Mouse (Mus musculus) C3H10T1/2 (cell line): Measurements from ENCODE around the gene Tmem210. TPM values are rescaled to one million over a fixed set of nuclear protein-coding genes. Genes with fewer than 3 reads are reported as not detected.

ENCODE experiments used
- polyA plus RNA-seq, 2 experiments: library from polyadenylated mRNA; unstranded; fragments of >200 nt; fragmentation: generic; extraction: Trizol; gene quantifications; one replicate each; pipeline ENCODE4 v1.2.1; 2012; ENCODE audit warnings: missing spikeins in 2 of 2

Gene Tmem210
- not detected for polyA plus RNA-seq

GRCm38 (mm10) chr2:25287927-25288649 lies at the start of gene Tmem210:
Tmem210 (plus strand) TSS chr2:25288145.

GRCm38 (mm10) chr2:25242101-25242506 lies 45.8 kb upstream of the Tmem210 start, which contains the start of the genes Rnf208 and Cysrt1:
Rnf208 (plus strand) TSS chr2:25242255.
Cysrt1 (minus strand) TSS chr2:25242452.

GRCm38 (mm10) chr2:25246183-25247072 lies 41.5 kb upstream of the Tmem210 start, which contains the start of gene AL732309.1:
AL732309.1 (minus strand) TSS chr2:25246863.

GRCm38 (mm10) chr2:25255284-25255779 lies 32.6 kb upstream of the Tmem210 start, which contains the start of gene Tmem203:
Tmem203 (plus strand) TSS chr2:25255439.

GRCm38 (mm10) chr2:25262291-25262767 lies 25.6 kb upstream of the Tmem210 start, which contains the start of gene Tprn:
Tprn (plus strand) TSS chr2:25262618.

GRCm38 (mm10) chr2:25271827-25272511 lies 16.0 kb upstream of the Tmem210 start, which contains the start of the genes Ssna1 and Anapc2:
Ssna1 (minus strand) TSS chr2:25272438.
Anapc2 (plus strand) TSS chr2:25272478.

GRCm38 (mm10) chr2:25289651-25290050 lies 1.7 kb downstream of the Tmem210 start, which contains the start of gene Lrrc26:
Lrrc26 (plus strand) TSS chr2:25289915.

GRCm38 (mm10) chr2:25318971-25319773 lies 31.2 kb downstream of the Tmem210 start, which contains the start of gene Grin1:
Grin1 (minus strand) TSS chr2:25319187.

GRCm38 (mm10) chr2:25332286-25333160 lies 44.6 kb downstream of the Tmem210 start, which contains the start of gene Man1b1:
Man1b1 (plus strand) TSS chr2:25332338.

Other genes with a start within 250 kb of the Tmem210 start
- 10 to 100 TPM; 36.2 to 56.6 TPM for gene Nsmf, start 233.8 kb upstream of the Tmem210 start, polyA plus RNA-seq
- gene Entpd8, start 207.8 kb upstream of the Tmem210 start, polyA plus RNA-seq: not detected
- under 1 TPM in 1 of 2 experiments, not detected in 1; 0.04 TPM for gene Noxa1, start 193.0 kb upstream of the Tmem210 start, polyA plus RNA-seq
- gene Nrarp, start 107.4 kb upstream of the Tmem210 start, polyA plus RNA-seq: under 1 TPM; 0.13 to 0.19 TPM
- gene Tor4a, start 91.3 kb upstream of the Tmem210 start, polyA plus RNA-seq: 10 to 100 TPM in 1 of 2 experiments, 1 to 10 TPM in 1; 9.1 to 26.9 TPM
- 10 to 100 TPM; 29.0 to 67.4 TPM for gene Nelfb, start 76.7 kb upstream of the Tmem210 start, polyA plus RNA-seq
- gene Stpg3, start 73.5 kb upstream of the Tmem210 start, polyA plus RNA-seq: under 1 TPM in 1 of 2 experiments, not detected in 1; 0.02 TPM
- 1 to 10 TPM in 1 of 2 experiments, not detected in 1; 1.6 TPM for gene Fam166a, start 69.4 kb upstream of the Tmem210 start, polyA plus RNA-seq
- gene Tubb4b, start 63.4 kb upstream of the Tmem210 start, polyA plus RNA-seq: 100 to 1,000 TPM; 598 to 649 TPM
- not detected for gene Slc34a3, start 53.8 kb upstream of the Tmem210 start, polyA plus RNA-seq
- not detected for gene Rnf224, start 51.4 kb upstream of the Tmem210 start, polyA plus RNA-seq
- not detected for gene Rnf208, start 45.9 kb upstream of the Tmem210 start, polyA plus RNA-seq
- gene Cysrt1, start 45.7 kb upstream of the Tmem210 start, polyA plus RNA-seq: under 1 TPM; 0.08 to 0.35 TPM
- 1 to 10 TPM; 2.2 to 6.1 TPM for gene AL732309.1, start 41.3 kb upstream of the Tmem210 start, polyA plus RNA-seq
- 10 to 100 TPM; 38.1 to 48.4 TPM for gene Tmem203, start 32.7 kb upstream of the Tmem210 start, polyA plus RNA-seq
- gene Tprn, start 25.5 kb upstream of the Tmem210 start, polyA plus RNA-seq: 10 to 100 TPM; 10.9 to 14.3 TPM
- 100 to 1,000 TPM; 140 to 186 TPM for gene Ssna1, start 15.7 kb upstream of the Tmem210 start, polyA plus RNA-seq
- gene Anapc2, start 15.7 kb upstream of the Tmem210 start, polyA plus RNA-seq: 100 to 1,000 TPM in 1 of 2 experiments, 10 to 100 TPM in 1; 98.4 to 128 TPM
- gene Lrrc26, start 1.8 kb downstream of the Tmem210 start, polyA plus RNA-seq: not detected
- under 1 TPM; under 0.01 to 0.06 TPM for gene Grin1, start 31.0 kb downstream of the Tmem210 start, polyA plus RNA-seq
- 10 to 100 TPM; 16.1 to 49.7 TPM for gene Man1b1, start 44.2 kb downstream of the Tmem210 start, polyA plus RNA-seq
- gene Dpp7, start 68.2 kb downstream of the Tmem210 start, polyA plus RNA-seq: 10 to 100 TPM; 31.1 to 38.1 TPM
- gene Uap1l1, start 77.5 kb downstream of the Tmem210 start, polyA plus RNA-seq: 100 to 1,000 TPM; 149 to 433 TPM
- gene Sapcd2, start 84.2 kb downstream of the Tmem210 start, polyA plus RNA-seq: 10 to 100 TPM; 18.0 to 25.7 TPM
- under 1 TPM in 1 of 2 experiments, not detected in 1; 0.12 TPM for gene Entpd2, start 107.7 kb downstream of the Tmem210 start, polyA plus RNA-seq
- gene Npdc1, start 111.2 kb downstream of the Tmem210 start, polyA plus RNA-seq: 100 to 1,000 TPM; 183 to 212 TPM
- under 1 TPM; 0.13 to 0.42 TPM for gene Fut7, start 135.1 kb downstream of the Tmem210 start, polyA plus RNA-seq
- gene Abca2, start 140.6 kb downstream of the Tmem210 start, polyA plus RNA-seq: 10 to 100 TPM in 1 of 2 experiments, 1 to 10 TPM in 1; 4.8 to 13.4 TPM
- under 1 TPM; 0.15 to 0.94 TPM for gene Clic3, start 168.7 kb downstream of the Tmem210 start, polyA plus RNA-seq
- gene Paxx, start 172.9 kb downstream of the Tmem210 start, polyA plus RNA-seq: 10 to 100 TPM; 25.6 to 61.9 TPM
- gene Ptgds, start 181.9 kb downstream of the Tmem210 start, polyA plus RNA-seq: under 1 TPM; 0.07 to 0.30 TPM
- not detected for gene Lcn12, start 205.8 kb downstream of the Tmem210 start, polyA plus RNA-seq
- 10 to 100 TPM; 24.9 to 52.5 TPM for gene Fbxw5, start 212.6 kb downstream of the Tmem210 start, polyA plus RNA-seq
- gene C8g, start 213.6 kb downstream of the Tmem210 start, polyA plus RNA-seq: 1 to 10 TPM in 1 of 2 experiments, under 1 TPM in 1; 0.85 to 9.2 TPM